Mouse (Mus musculus) adrenal gland, adult (tissue): Measurements from ENCODE around the gene Gm5901.

ENCODE experiments used
- DNase-seq, 2 experiments: peaks; one replicate each; pipeline ENCODE4 v3.0.0; 2022 to 2023; ENCODE audit warnings: low spot score in 1 of 2; ENCODE audit not compliant: inconsistent age in 2 of 2

Gene Gm5901

GRCm38 (mm10) chr7:105399935-105400624, 25.2 kb downstream of the Gm5901 start, which contains the start of gene Fam160a2:
Fam160a2 (minus strand) TSS chr7:105400054.
- peak; percentile 100 for DNase-seq

- DNase-seq = no peak
These were observed 29.4 kb downstream of the Gm5901 start, which contains the start of gene Cnga4 for GRCm38 (mm10) chr7:105404268-105404667. Cnga4 (plus strand) TSS chr7:105404568.

GRCm38 (mm10) chr7:105406322-105406721, 31.5 kb downstream of the Gm5901 start:
- no peak for DNase-seq

GRCm38 (mm10) chr7:105411874-105412632, 37.2 kb downstream of the Gm5901 start:
- DNase-seq = peak; percentile 71 to 92

- DNase-seq = no peak
These were observed 39.5 kb downstream of the Gm5901 start for GRCm38 (mm10) chr7:105414385-105414784.

GRCm38 (mm10) chr7:105416529-105416928, 41.7 kb downstream of the Gm5901 start:
- no peak for DNase-seq

GRCm38 (mm10) chr7:105418106-105418505, 43.3 kb downstream of the Gm5901 start:
- no peak for DNase-seq

GRCm38 (mm10) chr7:105420903-105421302, 46.1 kb downstream of the Gm5901 start:
- DNase-seq = no peak

GRCm38 (mm10) chr7:105424368-105424767, 49.5 kb downstream of the Gm5901 start:
- no peak for DNase-seq

GRCm38 (mm10) chr7:105425424-105426043, 50.7 kb downstream of the Gm5901 start, which contains the start of gene Cckbr:
Cckbr (plus strand) TSS chr7:105425731.
- DNase-seq = no peak

- DNase-seq = no peak
These were observed 51.2 kb downstream of the Gm5901 start for GRCm38 (mm10) chr7:105426051-105426450.
